Mouse (Mus musculus) left cerebral cortex, postnatal 10 days (tissue): ENCODE data around the gene Gper1. TPM values are rescaled to one million over a fixed set of nuclear protein-coding genes. Genes with fewer than 3 reads are reported as not detected.
A peak's percentile ranks its signal among the peaks of the same experiment; 100 is the strongest.

Source experiments
- DNase-seq, 2 experiments: peaks; one replicate each; pipeline ENCODE4 v3.0.0; 2021 to 2022; ENCODE audit warnings: low spot score in 2 of 2, mixed read lengths in 1 of 2; ENCODE audit errors: extremely low spot score in 1 of 2
- intact Hi-C: fragments of 180-260 bp; cut with DNase I; formaldehyde crosslinking; loops from one replicate; pipeline ENCODE4 v1.15.1; 2025
- total RNA-seq, 2 experiments: library from RNA; stranded (reverse); gene quantifications; 2 replicates each; pipeline ENCODE4 v1.2.3; 2021

Gene Gper1
- total RNA-seq, 2 experiments from 2014 or later: 2.9 to 3.3 TPM

- intact Hi-C loops: no loop called here
Measured at GRCm38 (mm10) chr5:139433842-139434568, 11.1 kb downstream of the Gper1 start.

GRCm38 (mm10) chr5:139434940-139435339 lies 12.0 kb downstream of the Gper1 start:
- intact Hi-C loops: no loop called here
- DNase-seq: peak; percentile 76 to 84

More at GRCm38 (mm10) chr5:139433842-139434568, 11.1 kb downstream of the Gper1 start:
- DNase-seq: no peak

- intact Hi-C loops: no loop called here
- no peak for DNase-seq
Measured at GRCm38 (mm10) chr5:139437769-139438168, 14.8 kb downstream of the Gper1 start.

GRCm38 (mm10) chr5:139438440-139438839 lies 15.5 kb downstream of the Gper1 start:
- intact Hi-C loops: no loop called here
- peak in 1 of 2 experiments; percentile 48 for DNase-seq

- DNase-seq: no peak
- intact Hi-C loops: no loop called here
Measured at GRCm38 (mm10) chr5:139440451-139440850, 17.5 kb downstream of the Gper1 start.

GRCm38 (mm10) chr5:139440926-139441725 lies 18.2 kb downstream of the Gper1 start:
- DNase-seq: no peak
- intact Hi-C loops: no loop called here

- DNase-seq: no peak
- intact Hi-C loops: no loop called here
Measured at GRCm38 (mm10) chr5:139441726-139442018, 18.7 kb downstream of the Gper1 start.

- peak in 1 of 2 experiments; percentile 90 for DNase-seq
- intact Hi-C loops: no loop called here
Measured at GRCm38 (mm10) chr5:139442428-139442827, 19.5 kb downstream of the Gper1 start.

GRCm38 (mm10) chr5:139442962-139443361 lies 20.0 kb downstream of the Gper1 start:
- intact Hi-C loops: no loop called here
- DNase-seq: no peak

GRCm38 (mm10) chr5:139445258-139445657 lies 22.3 kb downstream of the Gper1 start:
- intact Hi-C loops: loop anchor here (5.0 kb wide), 1 partner anchor 83 kb away; no protein-coding TSS in a partner anchor
- DNase-seq: peak in 1 of 2 experiments; percentile 69

- intact Hi-C loops: loop anchor here (5.0 kb wide), 1 partner anchor 86 kb away; no protein-coding TSS in a partner anchor
Measured at GRCm38 (mm10) chr5:139448025-139448424, 25.1 kb downstream of the Gper1 start.

GRCm38 (mm10) chr5:139449161-139449791 lies 26.3 kb downstream of the Gper1 start:
- intact Hi-C loops: loop anchor here (5.0 kb wide), 1 partner anchor 87 kb away; no protein-coding TSS in a partner anchor
- no peak for DNase-seq

More at GRCm38 (mm10) chr5:139448025-139448424, 25.1 kb downstream of the Gper1 start:
- no peak for DNase-seq

GRCm38 (mm10) chr5:139449926-139450325 lies 27.0 kb downstream of the Gper1 start:
- no peak for DNase-seq
- intact Hi-C loops: loop anchor here (5.0 kb wide), 1 partner anchor 88 kb away; no protein-coding TSS in a partner anchor

GRCm38 (mm10) chr5:139453031-139453430 lies 30.1 kb downstream of the Gper1 start:
- no peak for DNase-seq
- intact Hi-C loops: no loop called here

- DNase-seq: no peak
- intact Hi-C loops: loop anchor here (5.0 kb wide), 1 partner anchor 88 kb away; no protein-coding TSS in a partner anchor
Measured at GRCm38 (mm10) chr5:139455166-139455565, 32.2 kb downstream of the Gper1 start.

- intact Hi-C loops: loop anchor here (5.0 kb wide), 1 partner anchor 90 kb away; no protein-coding TSS in a partner anchor
Measured at GRCm38 (mm10) chr5:139457241-139457640, 34.3 kb downstream of the Gper1 start.

GRCm38 (mm10) chr5:139459938-139460337 lies 37.0 kb downstream of the Gper1 start:
- intact Hi-C loops: loop anchor here (5.0 kb wide), 1 partner anchor 93 kb away; no protein-coding TSS in a partner anchor
- DNase-seq: no peak

More at GRCm38 (mm10) chr5:139457241-139457640, 34.3 kb downstream of the Gper1 start:
- no peak for DNase-seq

- intact Hi-C loops: no loop called here
- peak; percentile 98 to 99 for DNase-seq
Measured at GRCm38 (mm10) chr5:139460384-139461067, 37.6 kb downstream of the Gper1 start, which contains the start of gene 3110082I17Rik. TSS of gene 3110082I17Rik (minus strand) at chr5:139460527.
